Mouse (Mus musculus): ENCODE measurements around the gene Adam22. TPM values are rescaled to one million over a fixed set of nuclear protein-coding genes. Genes with fewer than 3 reads are reported as not detected.

Adam22 gene
- polyA plus RNA-seq, 1 experiment from 2014 or later = 11.5 TPM

- H3K4me3 ChIP-seq (ENCODE audit: control insufficient read depth in 1 of 2, insufficient read depth in 1 of 2, low read depth in 1 of 2, low read length in 2 of 2) = no peak overlapping the region
- no peak overlapping the region for H3K4me2 ChIP-seq (ENCODE audit: low read length)
- H3K9me3 ChIP-seq (ENCODE audit: control insufficient read depth, low read length) = no peaks in the 10 kb centered on the region
- no peaks in the 10 kb centered on the region for H3K36me3 ChIP-seq (ENCODE audit: control insufficient read depth, insufficient read depth, low read length)
- H3K27ac ChIP-seq (replicated peaks in 1 of 2; ENCODE audit: control insufficient read depth in 1 of 2, insufficient read depth in 1 of 2, low read depth in 2 of 2, low read length in 2 of 2) = no peak overlapping the region
- no peaks in the 10 kb centered on the region for H3K27me3 ChIP-seq (ENCODE audit: control insufficient read depth, insufficient read depth, low read length)
- H3K9ac ChIP-seq (ENCODE audit: low read length) = no peak overlapping the region
- peaks cover 2 to 4% of the 10 kb centered on the region in 2 experiments; a peak in 2 of 4 replicates for H3K4me1 ChIP-seq (ENCODE audit: control insufficient read depth in 2 of 2, insufficient read depth in 2 of 2, low read length in 2 of 2)
- ATAC-seq (ENCODE audit: insufficient number of reproducible peaks, insufficient read depth, low FRiP score, low read depth) = no peak
- WGBS = 84% methylated on average over 3 of the region's 3 CpGs
These were observed 256.3 kb downstream of the Adam22 start for GRCm38 (mm10) chr5:8111691-8112090.

- Histone ChIP-seq H3K27me3 (ENCODE audit: control insufficient read depth, insufficient read depth, low read length) (no peaks in the 10 kb centered on the region), H3K4me1 (ENCODE audit: control insufficient read depth in 2 of 2, insufficient read depth in 2 of 2, low read length in 2 of 2) (peaks cover 0 to 2% of the 10 kb centered on the region in 2 experiments; a peak in 1 of 4 replicates), H3K27ac (replicated peaks in 1 of 2; ENCODE audit: control insufficient read depth in 1 of 2, insufficient read depth in 1 of 2, low read depth in 2 of 2, low read length in 2 of 2) (no peak overlapping the region), H3K9ac (ENCODE audit: low read length) (no peak overlapping the region), H3K4me3 (ENCODE audit: control insufficient read depth in 1 of 2, insufficient read depth in 1 of 2, low read depth in 1 of 2, low read length in 2 of 2) (no peak overlapping the region), H3K9me3 (ENCODE audit: control insufficient read depth, low read length) (no peaks in the 10 kb centered on the region), H3K36me3 (ENCODE audit: control insufficient read depth, insufficient read depth, low read length) (no peaks in the 10 kb centered on the region), H3K4me2 (ENCODE audit: low read length) (no peak overlapping the region)
- WGBS = 86% methylated on average over 1 of the region's 1 CpGs
- ATAC-seq (ENCODE audit: insufficient number of reproducible peaks, insufficient read depth, low FRiP score, low read depth) = no peak
These were observed 272.3 kb downstream of the Adam22 start for GRCm38 (mm10) chr5:8095689-8096088.

GRCm38 (mm10) chr5:8094921-8095320 is 273.0 kb downstream of the Adam22 start:
- no peak overlapping the region for H3K4me2 ChIP-seq (ENCODE audit: low read length)
- no peak overlapping the region for H3K9ac ChIP-seq (ENCODE audit: low read length)
- H3K36me3 ChIP-seq (ENCODE audit: control insufficient read depth, insufficient read depth, low read length) = no peaks in the 10 kb centered on the region
- H3K27me3 ChIP-seq (ENCODE audit: control insufficient read depth, insufficient read depth, low read length) = no peaks in the 10 kb centered on the region
- H3K27ac ChIP-seq (replicated peaks in 1 of 2; ENCODE audit: control insufficient read depth in 1 of 2, insufficient read depth in 1 of 2, low read depth in 2 of 2, low read length in 2 of 2) = no peak overlapping the region
- no peak for ATAC-seq (ENCODE audit: insufficient number of reproducible peaks, insufficient read depth, low FRiP score, low read depth)
- H3K4me1 ChIP-seq (ENCODE audit: control insufficient read depth in 2 of 2, insufficient read depth in 2 of 2, low read length in 2 of 2) = peaks cover 0 to 2% of the 10 kb centered on the region in 2 experiments; a peak in 1 of 4 replicates
- no peaks in the 10 kb centered on the region for H3K9me3 ChIP-seq (ENCODE audit: control insufficient read depth, low read length)
- no peak overlapping the region for H3K4me3 ChIP-seq (ENCODE audit: control insufficient read depth in 1 of 2, insufficient read depth in 1 of 2, low read depth in 1 of 2, low read length in 2 of 2)
- WGBS = 78% methylated on average over 5 of the region's 5 CpGs

GRCm38 (mm10) chr5:8088147-8088546 is 279.8 kb downstream of the Adam22 start:
- no peak overlapping the region for H3K4me3 ChIP-seq (ENCODE audit: control insufficient read depth in 1 of 2, insufficient read depth in 1 of 2, low read depth in 1 of 2, low read length in 2 of 2)
- no peak overlapping the region for H3K9ac ChIP-seq (ENCODE audit: low read length)
- no peaks in the 10 kb centered on the region for H3K27me3 ChIP-seq (ENCODE audit: control insufficient read depth, insufficient read depth, low read length)
- no peaks in the 10 kb centered on the region for H3K9me3 ChIP-seq (ENCODE audit: control insufficient read depth, low read length)
- no peak for ATAC-seq (ENCODE audit: insufficient number of reproducible peaks, insufficient read depth, low FRiP score, low read depth)
- H3K27ac ChIP-seq (replicated peaks in 1 of 2; ENCODE audit: control insufficient read depth in 1 of 2, insufficient read depth in 1 of 2, low read depth in 2 of 2, low read length in 2 of 2) = no peak overlapping the region
- peaks cover 0 to 2% of the 10 kb centered on the region in 2 experiments; a peak in 1 of 4 replicates for H3K4me1 ChIP-seq (ENCODE audit: control insufficient read depth in 2 of 2, insufficient read depth in 2 of 2, low read length in 2 of 2)
- WGBS = 83% methylated on average over 3 of the region's 3 CpGs
- H3K4me2 ChIP-seq (ENCODE audit: low read length) = no peak overlapping the region
- no peaks in the 10 kb centered on the region for H3K36me3 ChIP-seq (ENCODE audit: control insufficient read depth, insufficient read depth, low read length)

- Histone ChIP-seq H3K36me3 (ENCODE audit: control insufficient read depth, insufficient read depth, low read length) (no peaks in the 10 kb centered on the region), H3K27me3 (ENCODE audit: control insufficient read depth, insufficient read depth, low read length) (no peaks in the 10 kb centered on the region), H3K4me2 (ENCODE audit: low read length) (no peak overlapping the region), H3K9me3 (ENCODE audit: control insufficient read depth, low read length) (no peaks in the 10 kb centered on the region), H3K27ac (replicated peaks in 1 of 2; ENCODE audit: control insufficient read depth in 1 of 2, insufficient read depth in 1 of 2, low read depth in 2 of 2, low read length in 2 of 2) (no peak overlapping the region), H3K9ac (ENCODE audit: low read length) (no peak overlapping the region), H3K4me1 (ENCODE audit: control insufficient read depth in 2 of 2, insufficient read depth in 2 of 2, low read length in 2 of 2) (no peaks in the 10 kb centered on the region), H3K4me3 (ENCODE audit: control insufficient read depth in 1 of 2, insufficient read depth in 1 of 2, low read depth in 1 of 2, low read length in 2 of 2) (no peak overlapping the region)
- no peak for ATAC-seq (ENCODE audit: insufficient number of reproducible peaks, insufficient read depth, low FRiP score, low read depth)
- 83% methylated on average over 3 of the region's 3 CpGs for WGBS
These were observed 282.3 kb downstream of the Adam22 start for GRCm38 (mm10) chr5:8085661-8086060.

GRCm38 (mm10) chr5:8082800-8083509 is 285.0 kb downstream of the Adam22 start:
- no peaks in the 10 kb centered on the region for H3K27me3 ChIP-seq (ENCODE audit: control insufficient read depth, insufficient read depth, low read length)
- no peaks in the 10 kb centered on the region for H3K9me3 ChIP-seq (ENCODE audit: control insufficient read depth, low read length)
- H3K4me3 ChIP-seq (ENCODE audit: control insufficient read depth in 1 of 2, insufficient read depth in 1 of 2, low read depth in 1 of 2, low read length in 2 of 2) = no peak overlapping the region
- H3K27ac ChIP-seq (replicated peaks in 1 of 2; ENCODE audit: control insufficient read depth in 1 of 2, insufficient read depth in 1 of 2, low read depth in 2 of 2, low read length in 2 of 2) = peak overlapping the region in 1 of 2 experiments; percentile 33; a peak in 1 of 4 replicates
- H3K4me1 ChIP-seq (ENCODE audit: control insufficient read depth in 2 of 2, insufficient read depth in 2 of 2, low read length in 2 of 2) = no peaks in the 10 kb centered on the region
- 51% methylated on average over 20 of the region's 20 CpGs for WGBS
- ATAC-seq (ENCODE audit: insufficient number of reproducible peaks, insufficient read depth, low FRiP score, low read depth) = no peak
- H3K9ac ChIP-seq (ENCODE audit: low read length) = no peak overlapping the region
- H3K36me3 ChIP-seq (ENCODE audit: control insufficient read depth, insufficient read depth, low read length) = no peaks in the 10 kb centered on the region
- H3K4me2 ChIP-seq (ENCODE audit: low read length) = no peak overlapping the region; the same call in 1 of the 2 replicates

GRCm38 (mm10) chr5:8077481-8077880 is 290.5 kb downstream of the Adam22 start:
- no peak overlapping the region for H3K27ac ChIP-seq (replicated peaks in 1 of 2; ENCODE audit: control insufficient read depth in 1 of 2, insufficient read depth in 1 of 2, low read depth in 2 of 2, low read length in 2 of 2)
- no peaks in the 10 kb centered on the region for H3K9me3 ChIP-seq (ENCODE audit: control insufficient read depth, low read length)
- 86% methylated on average over 8 of the region's 8 CpGs for WGBS
- H3K27me3 ChIP-seq (ENCODE audit: control insufficient read depth, insufficient read depth, low read length) = no peaks in the 10 kb centered on the region
- H3K4me2 ChIP-seq (ENCODE audit: low read length) = no peak overlapping the region
- H3K9ac ChIP-seq (ENCODE audit: low read length) = no peak overlapping the region
- no peaks in the 10 kb centered on the region for H3K4me1 ChIP-seq (ENCODE audit: control insufficient read depth in 2 of 2, insufficient read depth in 2 of 2, low read length in 2 of 2)
- H3K36me3 ChIP-seq (ENCODE audit: control insufficient read depth, insufficient read depth, low read length) = peaks cover 14% of the 10 kb centered on the region
- no peak overlapping the region for H3K4me3 ChIP-seq (ENCODE audit: control insufficient read depth in 1 of 2, insufficient read depth in 1 of 2, low read depth in 1 of 2, low read length in 2 of 2)
- no peak for ATAC-seq (ENCODE audit: insufficient number of reproducible peaks, insufficient read depth, low FRiP score, low read depth)
